Mouse (Mus musculus): ENCODE measurements around the gene Gm17387. TPM values are rescaled to one million over a fixed set of nuclear protein-coding genes. Genes with fewer than 3 reads are reported as not detected.

The Gm17387 gene
- total RNA-seq, 2 experiments from 2014 or later: not detected

- peak; percentile 96 for DNase-seq
Observed at GRCm38 (mm10) chr7:141048226-141049218, 19.6 kb downstream of the Gm17387 start.

GRCm38 (mm10) chr7:141049326-141049725, 20.4 kb downstream of the Gm17387 start:
- no peak for DNase-seq

- no peak for DNase-seq
Observed at GRCm38 (mm10) chr7:141051060-141051685, 22.2 kb downstream of the Gm17387 start.

GRCm38 (mm10) chr7:141052016-141052415, 23.1 kb downstream of the Gm17387 start:
- DNase-seq: no peak

GRCm38 (mm10) chr7:141052421-141052820, 23.5 kb downstream of the Gm17387 start:
- no peak for DNase-seq

- no peak for DNase-seq
Observed at GRCm38 (mm10) chr7:141055785-141056184, 26.9 kb downstream of the Gm17387 start.

GRCm38 (mm10) chr7:141056976-141057375, 28.0 kb downstream of the Gm17387 start:
- no peak for DNase-seq

- DNase-seq: no peak
Observed at GRCm38 (mm10) chr7:141057541-141057940, 28.6 kb downstream of the Gm17387 start.

- no peak for DNase-seq
Observed at GRCm38 (mm10) chr7:141058601-141059341, 29.8 kb downstream of the Gm17387 start.

- no peak for DNase-seq
Observed at GRCm38 (mm10) chr7:141059929-141060328, 31.0 kb downstream of the Gm17387 start.

- peak; percentile 59 for DNase-seq
Observed at GRCm38 (mm10) chr7:141060426-141061242, 31.7 kb downstream of the Gm17387 start, which contains the start of gene B4galnt4. Gene B4galnt4 (plus strand): TSS chr7:141061104.

GRCm38 (mm10) chr7:141061269-141061692, 32.4 kb downstream of the Gm17387 start:
- DNase-seq: no peak

GRCm38 (mm10) chr7:141062525-141062924, 33.6 kb downstream of the Gm17387 start:
- DNase-seq: no peak

GRCm38 (mm10) chr7:141063353-141063752, 34.4 kb downstream of the Gm17387 start:
- no peak for DNase-seq

GRCm38 (mm10) chr7:141064175-141064574, 35.2 kb downstream of the Gm17387 start:
- no peak for DNase-seq

- DNase-seq: no peak
Observed at GRCm38 (mm10) chr7:141064576-141064975, 35.6 kb downstream of the Gm17387 start.

- DNase-seq: no peak
Observed at GRCm38 (mm10) chr7:141068351-141068750, 39.4 kb downstream of the Gm17387 start.

GRCm38 (mm10) chr7:141070058-141070862, 41.3 kb downstream of the Gm17387 start:
- peak; percentile 79 for DNase-seq

- DNase-seq: no peak
Observed at GRCm38 (mm10) chr7:141072017-141072745, 43.2 kb downstream of the Gm17387 start.

GRCm38 (mm10) chr7:141073782-141074181, 44.9 kb downstream of the Gm17387 start:
- no peak for DNase-seq

Data from heart, postnatal 4 days (tissue).